8 mouse cellular contexts compared by ENCODE assay signal in genomic region chr8:124098953-124099622, GRCm38 (mm10).
DNase-seq lines count a peak whose midpoint lies in the region; ATAC-seq and TF ChIP-seq lines count a peak whose summit lies in the region.
"Had no signal": no experiment of that assay in that cellular context is flagged by ENCODE, and none has a peak within 500 bp of the region (broad histone marks: within the 10 kb centered on the region; RNA-seq: fewer than 3 reads in every experiment).

No protein-coding gene starts in this region.

- no peak for DNase-seq in stomach, postnatal 0 days (ENCODE audit: low spot score)
- no peak for DNase-seq in lung, postnatal 4 days
- DNase-seq: adrenal gland, postnatal 14 days had no signal

- no peak for TF ChIP-seq CTCF in stomach, postnatal 0 days (IDR thresholded peaks at IDR 0.05; ENCODE audit: low read depth)

- peaks cover 10% of the 10 kb centered on the region for H3K4me1 ChIP-seq in stomach, embryonic 14.5 days (ENCODE audit: control insufficient read depth, insufficient read depth, low read length)
- H3K4me1 ChIP-seq in stomach, postnatal 0 days (replicated peaks; ENCODE audit: control insufficient read depth, insufficient read depth), result no peaks in the 10 kb centered on the region
- peaks cover 19% of the 10 kb centered on the region for H3K4me1 ChIP-seq in forebrain, embryonic 12.5 days
- H3K4me1 ChIP-seq in limb, embryonic 13.5 days, result peaks cover 13% of the 10 kb centered on the region
- peaks cover 9% of the 10 kb centered on the region for H3K4me1 ChIP-seq in stomach, embryonic 15.5 days

- no peaks in the 10 kb centered on the region for H3K27me3 ChIP-seq in stomach, embryonic 14.5 days (ENCODE audit: control insufficient read depth, insufficient read depth, low read length)
- H3K27me3 ChIP-seq in stomach, postnatal 0 days (ENCODE audit: control insufficient read depth, insufficient read depth, low read length), result no peaks in the 10 kb centered on the region
- no peaks in the 10 kb centered on the region for H3K27me3 ChIP-seq in forebrain, embryonic 12.5 days
- no peaks in the 10 kb centered on the region for H3K27me3 ChIP-seq in limb, embryonic 13.5 days
- no peaks in the 10 kb centered on the region for H3K27me3 ChIP-seq in stomach, embryonic 15.5 days (replicated peaks)

- H3K9ac ChIP-seq in stomach, embryonic 14.5 days (replicated peaks; ENCODE audit: low read depth, low read length), result no peak overlapping the region
- H3K9ac ChIP-seq in stomach, postnatal 0 days (ENCODE audit: low read length), result no peak overlapping the region
- no peak overlapping the region for H3K9ac ChIP-seq in forebrain, embryonic 12.5 days
- H3K9ac ChIP-seq in limb, embryonic 13.5 days, result no peak overlapping the region; the same call in 1 of the 2 replicates
- H3K9ac ChIP-seq in stomach, embryonic 15.5 days, result no peak overlapping the region

- H3K27ac ChIP-seq in stomach, embryonic 14.5 days (ENCODE audit: low read length), result peak overlapping the region; percentile 55; the same call in 1 of the 2 replicates
- H3K27ac ChIP-seq in stomach, postnatal 0 days (replicated peaks), result no peak overlapping the region
- peak overlapping the region; percentile 51 for H3K27ac ChIP-seq in forebrain, embryonic 12.5 days
- H3K27ac ChIP-seq in limb, embryonic 13.5 days, result peak overlapping the region; percentile 33
- no peak overlapping the region for H3K27ac ChIP-seq in stomach, embryonic 15.5 days

- 21% methylated on average over 11 of the region's 11 CpGs for WGBS in stomach, embryonic 14.5 days
- WGBS in stomach, postnatal 0 days, result 20% methylated on average over 11 of the region's 11 CpGs
- 16% methylated on average over 11 of the region's 11 CpGs for WGBS in forebrain, embryonic 12.5 days
- WGBS in limb, embryonic 13.5 days, result 22% methylated on average over 11 of the region's 11 CpGs
- 23% methylated on average over 11 of the region's 11 CpGs for WGBS in stomach, embryonic 15.5 days

- H3K4me3 ChIP-seq in stomach, embryonic 14.5 days (ENCODE audit: low read depth, low read length), result no peak overlapping the region
- no peak overlapping the region for H3K4me3 ChIP-seq in stomach, postnatal 0 days (ENCODE audit: low read depth, low read length)
- no peak overlapping the region for H3K4me3 ChIP-seq in forebrain, embryonic 12.5 days (replicated peaks)
- H3K4me3 ChIP-seq in limb, embryonic 13.5 days, result no peak overlapping the region
- H3K4me3 ChIP-seq in stomach, embryonic 15.5 days (replicated peaks), result no peak overlapping the region

- no peaks in the 10 kb centered on the region for H3K9me3 ChIP-seq in stomach, embryonic 14.5 days (ENCODE audit: control insufficient read depth, low read depth, low read length)
- H3K9me3 ChIP-seq in stomach, postnatal 0 days (ENCODE audit: control insufficient read depth, low read length), result no peaks in the 10 kb centered on the region
- H3K9me3 ChIP-seq in forebrain, embryonic 12.5 days, result no peaks in the 10 kb centered on the region
- H3K9me3 ChIP-seq in limb, embryonic 13.5 days, result peaks cover 3% of the 10 kb centered on the region; the same call in 1 of the 2 replicates
- no peaks in the 10 kb centered on the region for H3K9me3 ChIP-seq in stomach, embryonic 15.5 days

- ATAC-seq in stomach, embryonic 14.5 days (ENCODE audit: insufficient number of reproducible peaks, insufficient read depth, low FRiP score, low read depth), result peak; percentile 83; the same call in 1 of the 2 replicates
- ATAC-seq in stomach, postnatal 0 days (ENCODE audit: low FRiP score, low TSS enrichment), result no peak; the same call in 1 of the 2 replicates
- peak; percentile 94 for ATAC-seq in forebrain, embryonic 12.5 days (ENCODE audit: low FRiP score)
- ATAC-seq in limb, embryonic 13.5 days (ENCODE audit: low FRiP score, low read depth), result peak; percentile 91
- peak; percentile 66 for ATAC-seq in stomach, embryonic 15.5 days (ENCODE audit: insufficient read depth, low FRiP score, low read depth)
- ATAC-seq in megakaryocyte, adult 5-6 weeks (ENCODE audit: poor library complexity, severe bottlenecking), result no peak

- no peak for TF ChIP-seq EP300 in stomach, postnatal 0 days (optimal IDR thresholded peaks at IDR 0.05)

- no peak overlapping the region for H3K4me2 ChIP-seq in stomach, embryonic 14.5 days (replicated peaks; ENCODE audit: low read depth, low read length)
- H3K4me2 ChIP-seq in stomach, postnatal 0 days (replicated peaks; ENCODE audit: low read depth), result no peak overlapping the region
- peak overlapping the region; percentile 32 for H3K4me2 ChIP-seq in forebrain, embryonic 12.5 days
- H3K4me2 ChIP-seq in limb, embryonic 13.5 days (replicated peaks), result peak overlapping the region; percentile 38
- no peak overlapping the region; the same call in 1 of the 2 replicates for H3K4me2 ChIP-seq in stomach, embryonic 15.5 days

- H3K36me3 ChIP-seq in stomach, embryonic 14.5 days (ENCODE audit: control insufficient read depth, insufficient read depth, low read length), result no peaks in the 10 kb centered on the region
- H3K36me3 ChIP-seq in stomach, postnatal 0 days (ENCODE audit: control insufficient read depth, insufficient read depth, low read length), result no peaks in the 10 kb centered on the region
- no peaks in the 10 kb centered on the region for H3K36me3 ChIP-seq in forebrain, embryonic 12.5 days (replicated peaks)
- H3K36me3 ChIP-seq in limb, embryonic 13.5 days, result no peaks in the 10 kb centered on the region
- no peaks in the 10 kb centered on the region for H3K36me3 ChIP-seq in stomach, embryonic 15.5 days

Comparison
In these comparisons a context has a peak if more than half of its experiments do, and no peak if none do; other contexts are left out.
1. ATAC-seq: peak in stomach, embryonic 14.5 days (single experiment), forebrain, embryonic 12.5 days (single experiment), limb, embryonic 13.5 days (single experiment) and stomach, embryonic 15.5 days (single experiment); none in stomach, postnatal 0 days (single experiment) and megakaryocyte, adult 5-6 weeks (single experiment).
2. H3K27ac ChIP-seq: peak in stomach, embryonic 14.5 days (single experiment), forebrain, embryonic 12.5 days (single experiment) and limb, embryonic 13.5 days (single experiment); none in stomach, postnatal 0 days (single experiment) and stomach, embryonic 15.5 days (single experiment).
3. H3K4me2 ChIP-seq: peak in forebrain, embryonic 12.5 days (single experiment) and limb, embryonic 13.5 days (single experiment); none in stomach, embryonic 14.5 days (single experiment), stomach, postnatal 0 days (single experiment) and stomach, embryonic 15.5 days (single experiment).